Mouse (Mus musculus): ENCODE data around the gene Gm11549. TPM values are rescaled to one million over a fixed set of nuclear protein-coding genes. Genes with fewer than 3 reads are reported as not detected.

Gm11549 gene
- polyA plus RNA-seq, 1 experiment from 2014 or later: 0.33 TPM

- Histone ChIP-seq H3K9ac (no peak overlapping the region), H3K36me3 (no peaks in the 10 kb centered on the region), H3K9me3 (no peaks in the 10 kb centered on the region), H3K27me3 (replicated peaks) (no peaks in the 10 kb centered on the region), H3K4me2 (replicated peaks) (no peak overlapping the region), H3K4me3 (replicated peaks) (no peak overlapping the region), H3K27ac (no peak overlapping the region), H3K4me1 (replicated peaks) (no peaks in the 10 kb centered on the region)
- WGBS: 64% methylated on average over 10 of the region's 10 CpGs
- ATAC-seq: peak; percentile 70
Measured at GRCm38 (mm10) chr3:36505809-36506735, 15.5 kb downstream of the Gm11549 start.

- ATAC-seq: no peak
- H3K4me1 ChIP-seq (replicated peaks): no peaks in the 10 kb centered on the region
- no peak overlapping the region for H3K27ac ChIP-seq
- no peak overlapping the region for H3K4me3 ChIP-seq (replicated peaks)
- no peaks in the 10 kb centered on the region for H3K27me3 ChIP-seq (replicated peaks)
- 83% methylated on average over 8 of the region's 8 CpGs for WGBS
- H3K9me3 ChIP-seq: no peaks in the 10 kb centered on the region
- H3K9ac ChIP-seq: no peak overlapping the region
- H3K4me2 ChIP-seq (replicated peaks): no peak overlapping the region
- no peaks in the 10 kb centered on the region for H3K36me3 ChIP-seq
Measured at GRCm38 (mm10) chr3:36505306-36505705, 16.3 kb downstream of the Gm11549 start.

DNA sequence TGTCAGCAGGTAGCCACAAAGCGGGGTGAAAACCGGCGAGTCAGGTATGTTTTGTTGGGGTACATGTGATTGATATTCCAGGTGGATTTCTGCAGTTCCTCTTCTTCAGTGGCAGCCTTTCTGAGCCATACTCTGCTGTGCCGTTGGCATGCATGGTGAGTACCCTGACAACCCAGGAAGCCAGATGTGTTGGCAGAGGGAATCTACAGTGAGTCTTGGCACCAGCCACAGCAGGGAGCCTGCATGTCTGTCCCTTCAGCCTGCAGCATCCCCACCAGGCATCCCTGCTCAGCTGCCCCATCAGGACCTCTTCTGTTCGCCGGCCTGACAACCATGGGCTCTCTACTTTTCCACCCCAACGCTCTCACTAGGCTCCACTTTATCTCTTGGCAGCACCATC, 20.1 kb downstream of the Gm11549 start:
- H3K4me2 ChIP-seq (replicated peaks): no peak overlapping the region
- 74% methylated on average over 7 of the region's 7 CpGs for WGBS
- no peaks in the 10 kb centered on the region for H3K27me3 ChIP-seq (replicated peaks)
- H3K27ac ChIP-seq: no peak overlapping the region
- H3K4me3 ChIP-seq (replicated peaks): no peak overlapping the region
- ATAC-seq: no peak
- H3K9ac ChIP-seq: no peak overlapping the region
- no peaks in the 10 kb centered on the region for H3K9me3 ChIP-seq
- H3K36me3 ChIP-seq: no peaks in the 10 kb centered on the region
- no peaks in the 10 kb centered on the region for H3K4me1 ChIP-seq (replicated peaks)

DNA sequence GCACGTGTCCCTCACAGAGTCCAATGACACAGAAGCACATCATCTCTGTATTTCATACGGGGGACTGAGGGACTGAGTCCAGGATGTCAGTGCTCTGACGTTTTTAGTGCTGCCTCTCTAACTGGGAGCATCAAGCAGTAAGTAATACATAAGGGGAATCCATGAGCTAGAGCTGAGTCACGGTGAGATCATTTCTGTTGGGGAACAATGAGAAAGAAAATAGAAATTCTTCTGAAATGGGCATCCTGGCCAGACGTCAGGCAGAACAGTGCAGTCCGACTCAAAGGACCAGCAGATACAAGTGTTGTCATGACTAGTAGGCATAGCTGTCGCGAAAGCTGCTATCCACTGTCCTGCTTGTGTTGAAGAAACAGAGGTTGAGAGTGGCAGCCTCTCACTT, 20.6 kb downstream of the Gm11549 start:
- no peaks in the 10 kb centered on the region for H3K4me1 ChIP-seq (replicated peaks)
- no peak overlapping the region for H3K4me3 ChIP-seq (replicated peaks)
- no peaks in the 10 kb centered on the region for H3K27me3 ChIP-seq (replicated peaks)
- H3K27ac ChIP-seq: no peak overlapping the region
- 87% methylated on average over 8 of the region's 8 CpGs for WGBS
- no peaks in the 10 kb centered on the region for H3K36me3 ChIP-seq
- H3K9me3 ChIP-seq: no peaks in the 10 kb centered on the region
- no peak for ATAC-seq
- H3K4me2 ChIP-seq (replicated peaks): no peak overlapping the region
- no peak overlapping the region for H3K9ac ChIP-seq

DNA sequence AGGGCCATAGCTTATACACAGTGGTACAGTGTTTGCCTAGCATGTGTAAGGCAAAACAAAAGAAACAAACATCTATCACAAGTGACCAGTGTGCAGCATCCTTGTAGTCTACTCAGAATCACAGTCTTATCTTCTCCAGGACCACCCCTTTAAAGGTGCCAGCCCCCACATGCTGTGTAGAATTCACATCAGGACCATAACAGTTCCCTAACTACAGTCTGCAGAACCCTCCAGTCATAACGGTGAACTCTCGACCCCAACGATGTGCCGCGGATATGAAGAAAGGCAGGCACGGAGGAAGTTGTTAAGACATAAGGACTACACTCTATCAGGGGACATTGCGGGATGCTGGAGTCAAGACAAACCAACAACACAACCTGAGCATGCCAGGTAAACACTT, 22.2 kb downstream of the Gm11549 start:
- WGBS: 88% methylated on average over 7 of the region's 7 CpGs
- Histone ChIP-seq H3K36me3 (no peaks in the 10 kb centered on the region), H3K27ac (no peak overlapping the region), H3K27me3 (replicated peaks) (no peaks in the 10 kb centered on the region), H3K4me1 (replicated peaks) (no peaks in the 10 kb centered on the region), H3K4me2 (replicated peaks) (no peak overlapping the region), H3K9ac (no peak overlapping the region), H3K9me3 (no peaks in the 10 kb centered on the region), H3K4me3 (replicated peaks) (no peak overlapping the region)
- no peak for ATAC-seq

GRCm38 (mm10) chr3:36498224-36498623, 23.4 kb downstream of the Gm11549 start:
- Histone ChIP-seq H3K4me3 (replicated peaks) (no peak overlapping the region), H3K9ac (no peak overlapping the region), H3K27me3 (replicated peaks) (no peaks in the 10 kb centered on the region), H3K36me3 (no peaks in the 10 kb centered on the region), H3K27ac (no peak overlapping the region), H3K4me2 (replicated peaks) (no peak overlapping the region), H3K4me1 (replicated peaks) (no peaks in the 10 kb centered on the region), H3K9me3 (no peaks in the 10 kb centered on the region)
- 88% methylated on average over 6 of the region's 6 CpGs for WGBS
- no peak for ATAC-seq

GRCm38 (mm10) chr3:36496746-36497145, 24.9 kb downstream of the Gm11549 start:
- H3K27ac ChIP-seq: no peak overlapping the region
- H3K4me3 ChIP-seq (replicated peaks): no peak overlapping the region
- no peaks in the 10 kb centered on the region for H3K27me3 ChIP-seq (replicated peaks)
- WGBS: 20% methylated on average over 14 of the region's 14 CpGs
- H3K9ac ChIP-seq: no peak overlapping the region
- ATAC-seq: peak; percentile 74
- no peaks in the 10 kb centered on the region for H3K4me1 ChIP-seq (replicated peaks)
- H3K9me3 ChIP-seq: no peaks in the 10 kb centered on the region
- no peaks in the 10 kb centered on the region for H3K36me3 ChIP-seq
- no peak overlapping the region for H3K4me2 ChIP-seq (replicated peaks)

- no peak overlapping the region for H3K9ac ChIP-seq
- H3K9me3 ChIP-seq: no peaks in the 10 kb centered on the region
Measured at GRCm38 (mm10) chr3:36496273-36496672, 25.3 kb downstream of the Gm11549 start.

GRCm38 (mm10) chr3:36495436-36495835, 26.2 kb downstream of the Gm11549 start:
- Histone ChIP-seq H3K4me2 (replicated peaks) (peak overlapping the region; percentile 36; the same call in 1 of the 2 replicates), H3K9me3 (no peaks in the 10 kb centered on the region), H3K9ac (no peak overlapping the region), H3K27me3 (replicated peaks) (no peaks in the 10 kb centered on the region), H3K4me1 (replicated peaks) (no peaks in the 10 kb centered on the region), H3K4me3 (replicated peaks) (no peak overlapping the region), H3K27ac (no peak overlapping the region), H3K36me3 (no peaks in the 10 kb centered on the region)
- peak; percentile 82 for ATAC-seq
- 7% methylated on average over 6 of the region's 6 CpGs for WGBS

More at GRCm38 (mm10) chr3:36496273-36496672, 25.3 kb downstream of the Gm11549 start:
- 86% methylated on average over 9 of the region's 9 CpGs for WGBS
- H3K4me3 ChIP-seq (replicated peaks): no peak overlapping the region
- no peaks in the 10 kb centered on the region for H3K4me1 ChIP-seq (replicated peaks)
- no peak overlapping the region for H3K4me2 ChIP-seq (replicated peaks)
- H3K27me3 ChIP-seq (replicated peaks): no peaks in the 10 kb centered on the region
- ATAC-seq: no peak
- H3K27ac ChIP-seq: no peak overlapping the region
- H3K36me3 ChIP-seq: no peaks in the 10 kb centered on the region

DNA sequence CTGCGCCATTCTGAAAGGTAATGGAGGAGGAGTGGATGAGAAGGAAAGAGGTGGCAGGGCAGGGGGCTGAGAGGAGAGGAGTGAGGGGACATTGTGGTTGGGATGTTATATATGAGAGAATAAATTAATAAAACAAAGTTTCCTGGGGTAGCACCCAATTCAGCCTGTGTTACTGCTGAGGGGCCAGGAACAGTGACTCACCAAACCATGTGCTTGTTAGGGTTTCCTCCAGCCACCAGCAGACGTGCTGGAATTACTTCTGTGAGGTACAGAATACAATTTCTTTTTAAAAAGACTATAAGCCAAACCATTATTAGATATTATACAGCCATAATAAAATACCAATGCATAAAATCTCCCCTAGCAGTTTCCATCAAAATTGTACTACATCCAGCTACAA, 27.0 kb downstream of the Gm11549 start:
- no peak overlapping the region for H3K9ac ChIP-seq
- H3K36me3 ChIP-seq: no peaks in the 10 kb centered on the region
- no peaks in the 10 kb centered on the region for H3K4me1 ChIP-seq (replicated peaks)
- H3K27ac ChIP-seq: no peak overlapping the region
- no peak for ATAC-seq
- 75% methylated on average over 2 of the region's 2 CpGs for WGBS
- no peaks in the 10 kb centered on the region for H3K27me3 ChIP-seq (replicated peaks)
- H3K4me2 ChIP-seq (replicated peaks): no peak overlapping the region
- H3K9me3 ChIP-seq: no peaks in the 10 kb centered on the region
- H3K4me3 ChIP-seq (replicated peaks): no peak overlapping the region

DNA sequence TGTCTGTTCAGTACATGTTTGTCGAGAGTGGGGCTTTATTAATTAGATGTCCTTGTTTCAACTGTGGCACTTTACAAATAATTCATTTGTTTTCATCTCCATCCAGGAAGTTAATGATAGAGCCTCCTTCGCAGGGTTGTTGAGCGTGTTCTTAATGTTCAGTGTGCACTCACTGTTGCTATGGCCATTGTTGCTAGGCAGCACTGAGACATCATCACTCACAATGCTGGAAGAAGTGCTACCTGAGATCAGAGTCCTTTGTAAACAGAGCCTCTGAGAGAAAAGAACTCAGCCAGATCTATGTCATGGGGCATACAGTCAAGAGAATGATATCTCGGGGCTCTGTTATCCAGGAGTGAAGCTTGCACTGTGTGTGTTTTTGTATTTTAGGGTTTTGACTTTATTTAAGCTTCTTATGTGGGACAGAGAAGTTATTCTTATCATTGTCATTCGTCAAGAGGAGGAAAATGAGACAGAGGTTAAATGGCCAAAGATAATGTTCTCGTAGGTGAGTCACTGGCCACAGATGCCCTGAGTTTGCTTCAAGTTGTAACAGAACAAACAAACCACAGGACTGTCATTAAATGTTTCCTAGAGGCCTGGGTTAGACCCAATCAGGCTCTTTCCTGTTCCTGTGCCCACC, 27.9 kb downstream of the Gm11549 start:
- Histone ChIP-seq H3K4me3 (replicated peaks) (no peak overlapping the region), H3K27ac (no peak overlapping the region), H3K36me3 (no peaks in the 10 kb centered on the region), H3K9me3 (no peaks in the 10 kb centered on the region), H3K4me1 (replicated peaks) (no peaks in the 10 kb centered on the region), H3K27me3 (replicated peaks) (no peaks in the 10 kb centered on the region), H3K4me2 (replicated peaks) (no peak overlapping the region), H3K9ac (no peak overlapping the region)
- no peak for ATAC-seq
- 42% methylated on average over 6 of the region's 6 CpGs for WGBS

DNA sequence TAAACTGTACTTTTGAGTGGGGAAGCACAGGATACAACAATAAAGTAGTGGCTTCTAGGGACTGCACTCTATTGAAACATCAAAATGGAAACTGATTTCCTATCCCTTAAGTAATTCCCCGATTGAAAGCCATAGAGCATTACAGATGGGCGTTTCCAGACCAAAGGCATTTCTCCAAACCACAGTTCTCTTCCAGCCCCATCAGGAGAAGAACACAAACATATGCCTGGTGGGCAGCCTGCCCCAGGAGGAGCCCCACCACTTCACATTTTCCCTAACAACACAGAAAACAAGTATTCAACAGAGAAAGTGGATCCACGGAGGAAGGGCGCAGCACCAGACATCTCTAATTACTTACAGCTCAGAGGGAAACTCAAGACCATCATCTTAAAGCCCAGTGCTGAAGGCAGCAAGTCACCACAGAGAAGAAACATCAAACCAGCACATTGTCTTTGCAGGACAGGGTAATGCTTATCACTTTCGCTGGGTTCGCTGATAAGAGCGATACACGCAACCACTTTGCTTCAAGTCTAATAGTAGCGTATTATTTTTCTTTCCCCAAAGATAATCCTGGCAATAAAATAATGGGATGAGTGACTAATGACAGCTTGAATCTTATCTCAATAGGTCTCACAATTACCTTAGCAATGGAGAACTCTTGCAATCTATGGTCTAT, 28.8 kb downstream of the Gm11549 start:
- no peaks in the 10 kb centered on the region for H3K9me3 ChIP-seq
- no peaks in the 10 kb centered on the region for H3K36me3 ChIP-seq
- no peak overlapping the region for H3K9ac ChIP-seq
- no peak overlapping the region for H3K4me3 ChIP-seq (replicated peaks)
- no peak overlapping the region for H3K4me2 ChIP-seq (replicated peaks)
- no peak overlapping the region for H3K27ac ChIP-seq
- H3K4me1 ChIP-seq (replicated peaks): no peaks in the 10 kb centered on the region
- no peak for ATAC-seq
- 64% methylated on average over 9 of the region's 9 CpGs for WGBS
- H3K27me3 ChIP-seq (replicated peaks): no peaks in the 10 kb centered on the region
